Mouse (Mus musculus) liver (tissue): ENCODE measurements at regions not wholly inside any gene's neighbourhood (a gene's known extent, or its start where the extent isn't known, plus 50 kb on each side); places are given as distances from the start of the nearest gene placed in this dataset.

Experiments used
- DNase-seq: peaks from one replicate; pipeline ENCODE4 v3.0.0-alpha.2; 2020; ENCODE audit warnings: mixed read lengths

DNA sequence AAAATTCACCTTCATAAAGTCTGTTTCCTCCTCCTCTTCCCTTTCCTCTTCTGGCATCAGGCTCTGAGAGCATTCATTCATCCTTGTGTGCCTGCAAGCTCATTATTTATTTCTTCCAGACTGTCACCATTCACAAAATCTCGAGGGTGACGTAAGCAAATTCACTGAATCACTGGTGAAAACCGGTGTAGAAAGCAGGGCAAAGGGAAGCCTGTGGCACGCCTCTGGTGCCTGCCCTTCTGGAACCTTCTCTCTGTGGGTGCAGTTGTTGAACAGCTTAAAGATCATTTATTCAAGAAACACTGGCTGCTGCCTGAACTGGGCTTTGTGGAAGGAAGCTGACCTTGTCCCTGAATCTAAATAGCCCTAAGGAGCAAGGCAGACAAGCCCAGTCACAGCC, 177.0 kb downstream of the Slc38a4 start:
- DNase-seq = no peak

DNA sequence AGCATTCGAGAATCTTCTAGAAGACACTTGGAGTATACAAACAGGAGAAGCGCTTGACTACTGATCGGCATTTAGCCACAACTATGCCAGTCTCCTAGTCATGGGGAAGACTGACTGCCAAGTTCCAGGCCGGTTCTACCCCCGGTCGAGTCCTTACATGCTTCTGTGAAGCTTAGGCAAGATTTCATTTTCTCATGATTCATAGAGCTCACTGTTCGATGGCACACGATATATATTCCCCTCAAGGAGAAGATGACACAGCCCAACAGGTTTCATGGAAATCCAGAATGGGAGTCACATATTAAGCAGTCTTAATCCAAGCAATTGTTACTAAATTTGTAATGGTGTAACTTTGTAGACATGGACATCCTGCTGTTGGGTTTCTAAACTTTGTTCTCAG, 177.8 kb downstream of the Slc38a4 start:
- no peak for DNase-seq

- no peak for DNase-seq
Observed at GRCm38 (mm10) chr15:96877271-96877670, 177.7 kb upstream of the Slc38a2 start.

GRCm38 (mm10) chr15:96874145-96874544, 174.6 kb upstream of the Slc38a2 start:
- peak; percentile 13 for DNase-seq

- no peak for DNase-seq
Observed at GRCm38 (mm10) chr15:96873562-96873961, 174.0 kb upstream of the Slc38a2 start.

- no peak for DNase-seq
Observed at GRCm38 (mm10) chr15:96873126-96873525, 173.6 kb upstream of the Slc38a2 start.

DNA sequence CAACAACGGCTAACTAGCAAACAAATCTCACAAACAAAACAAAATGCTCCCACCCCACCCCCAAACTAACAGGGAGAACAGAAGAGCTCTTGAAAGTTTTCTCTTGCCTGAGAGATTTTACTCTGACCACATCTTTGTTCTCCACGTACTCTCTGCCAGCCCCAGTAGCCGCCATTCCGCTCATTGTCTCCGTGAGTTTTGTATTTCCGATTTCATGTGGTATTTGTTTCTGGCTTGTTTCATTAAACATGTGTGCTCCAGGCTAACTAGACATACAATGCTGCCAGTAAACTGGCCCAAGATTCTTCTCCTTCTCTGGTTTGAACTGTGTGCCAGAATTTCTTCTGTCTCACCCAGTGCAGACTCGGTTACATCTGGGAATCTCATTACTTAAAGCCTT, 168.2 kb upstream of the Slc38a2 start:
- no peak for DNase-seq

- no peak for DNase-seq
Observed at GRCm38 (mm10) chr15:96865932-96866331, 166.4 kb upstream of the Slc38a2 start.

GRCm38 (mm10) chr15:96857709-96858108, 158.2 kb upstream of the Slc38a2 start:
- no peak for DNase-seq

DNA sequence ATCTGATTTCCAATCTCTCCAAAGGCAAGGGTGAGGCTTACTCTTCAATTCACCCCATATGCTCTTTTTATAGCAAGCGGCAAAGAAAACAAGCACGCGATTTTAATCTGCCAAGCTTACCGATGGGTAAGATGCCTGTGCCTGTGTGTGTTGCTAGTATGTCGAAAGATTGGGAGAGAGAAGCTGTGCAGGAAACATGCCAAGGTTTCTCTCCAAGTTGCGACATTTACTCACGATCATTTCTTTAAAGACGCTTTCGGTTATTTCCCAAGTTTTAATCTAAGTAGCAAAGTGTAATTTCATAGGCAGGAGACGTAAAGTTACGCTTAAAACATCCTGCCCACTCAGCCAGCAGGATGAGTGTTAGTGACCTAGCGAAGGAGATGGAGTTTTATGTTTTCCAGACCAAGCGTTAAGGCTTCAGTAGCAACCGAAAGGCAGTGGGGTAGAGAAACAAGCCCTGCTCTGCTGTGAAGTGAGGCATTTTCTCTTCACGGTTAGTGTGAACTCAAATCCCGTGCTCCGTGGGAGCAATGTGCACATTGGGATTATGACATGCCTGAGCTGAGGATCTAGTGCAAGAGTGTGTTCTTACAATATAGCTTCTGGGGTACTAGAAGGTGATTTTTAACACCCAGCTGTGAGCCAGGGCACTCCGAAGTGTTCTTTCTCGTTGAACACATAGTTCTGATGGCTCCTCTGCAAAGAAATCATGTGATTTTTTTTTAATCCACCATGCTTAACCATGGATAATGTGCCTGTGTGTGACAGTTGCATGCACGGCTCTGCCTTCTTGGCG, 152.6 kb upstream of the Slc38a2 start:
- DNase-seq = no peak

DNA sequence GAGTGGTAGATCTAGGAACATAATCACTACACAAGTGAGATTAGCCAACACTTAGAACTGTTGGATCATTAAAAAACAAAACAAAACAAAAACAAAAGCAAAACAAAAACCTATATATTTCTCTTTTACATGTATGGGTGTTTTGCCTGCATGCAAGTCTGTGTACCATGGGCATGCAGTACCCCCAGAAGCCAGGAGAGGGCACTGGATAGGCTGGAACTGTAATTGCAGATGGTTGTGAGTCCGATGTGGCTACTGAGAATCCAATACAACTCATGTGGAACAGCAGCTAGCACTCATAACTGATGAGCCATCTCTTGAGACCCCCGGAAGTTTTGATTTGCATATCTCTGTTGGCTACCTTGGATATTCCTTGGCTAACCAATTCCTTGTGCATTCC, 148.6 kb upstream of the Slc38a2 start:
- DNase-seq = peak; percentile 47

DNA sequence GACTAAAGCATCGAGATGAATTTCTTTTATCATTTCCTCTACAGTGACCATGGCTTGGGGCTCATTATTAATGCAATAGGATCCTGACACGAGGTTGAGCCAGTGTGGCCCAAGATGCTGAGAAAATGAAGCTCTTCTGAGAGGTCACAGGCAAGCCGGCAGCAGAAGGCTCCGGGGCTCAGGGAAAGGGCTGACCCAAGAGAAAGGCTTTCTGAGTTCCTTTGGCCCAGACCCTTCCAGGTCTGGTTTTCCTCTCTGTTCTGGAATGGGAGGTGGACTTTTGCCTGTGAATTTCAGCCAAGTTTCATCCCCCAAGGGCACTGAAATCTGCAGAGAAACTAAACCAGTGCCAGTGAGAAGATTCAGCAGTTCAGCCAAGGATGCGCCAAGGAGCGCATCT, 145.7 kb upstream of the Slc38a2 start:
- no peak for DNase-seq

- DNase-seq = no peak
Observed at GRCm38 (mm10) chr15:96844290-96844689, 144.8 kb upstream of the Slc38a2 start.

DNA sequence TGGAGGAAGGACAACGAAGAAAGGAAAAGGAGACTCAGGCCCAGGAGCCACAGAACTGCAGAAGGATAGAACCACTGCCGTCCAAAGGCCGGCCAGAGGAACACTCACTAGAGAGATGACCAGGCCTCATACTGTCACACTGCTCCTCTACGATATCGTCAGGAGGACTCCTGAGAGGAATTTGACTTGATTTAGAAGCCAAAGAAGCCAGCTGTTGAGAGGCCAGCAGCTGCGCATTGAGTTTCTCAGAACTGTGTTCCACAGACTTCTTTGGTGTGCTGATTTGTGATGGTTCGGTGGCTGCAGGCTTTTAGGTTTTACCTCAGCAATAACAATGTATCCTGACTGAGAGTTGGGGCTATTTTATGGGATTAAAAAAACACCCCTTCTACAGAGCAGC, 144.1 kb upstream of the Slc38a2 start:
- no peak for DNase-seq

DNA sequence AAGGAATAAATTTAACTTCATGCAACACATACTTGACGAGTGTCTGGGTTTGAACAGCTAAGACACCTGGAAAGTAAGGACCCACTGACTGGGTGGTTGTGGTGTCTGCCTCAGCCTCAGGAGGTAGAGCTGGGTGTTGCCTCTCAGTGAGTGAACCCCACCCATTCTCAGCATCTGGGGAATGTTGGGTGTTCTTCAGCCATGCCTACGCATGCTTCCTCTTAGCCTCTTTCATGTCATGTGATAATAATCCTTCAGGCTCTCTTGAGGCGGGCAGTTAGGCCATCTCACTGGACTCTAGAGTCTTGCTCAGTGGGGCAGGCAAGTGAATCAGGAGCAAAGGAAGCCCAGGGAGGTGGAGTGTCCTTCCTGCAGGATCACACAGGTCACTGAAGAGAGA, 143.4 kb upstream of the Slc38a2 start:
- no peak for DNase-seq

DNA sequence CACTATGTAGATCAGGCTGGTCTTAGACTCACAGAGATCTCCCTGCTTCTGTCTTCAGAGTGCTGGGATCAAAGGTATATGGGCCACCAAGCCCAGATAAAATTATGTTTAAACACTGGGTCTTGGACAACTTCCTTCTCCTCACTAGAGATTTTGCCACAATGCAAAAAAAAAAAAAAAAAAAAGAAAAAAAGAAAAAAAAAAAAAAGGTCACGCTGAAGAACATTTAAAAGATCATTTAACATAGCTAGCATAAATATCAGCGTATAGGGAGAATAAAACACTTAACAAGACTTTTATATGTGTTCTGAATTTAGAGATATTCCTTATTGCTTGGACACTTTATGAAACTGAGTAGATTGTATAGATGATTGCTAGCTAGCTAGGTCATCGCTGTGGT, 137.1 kb upstream of the Slc38a2 start:
- no peak for DNase-seq

DNA sequence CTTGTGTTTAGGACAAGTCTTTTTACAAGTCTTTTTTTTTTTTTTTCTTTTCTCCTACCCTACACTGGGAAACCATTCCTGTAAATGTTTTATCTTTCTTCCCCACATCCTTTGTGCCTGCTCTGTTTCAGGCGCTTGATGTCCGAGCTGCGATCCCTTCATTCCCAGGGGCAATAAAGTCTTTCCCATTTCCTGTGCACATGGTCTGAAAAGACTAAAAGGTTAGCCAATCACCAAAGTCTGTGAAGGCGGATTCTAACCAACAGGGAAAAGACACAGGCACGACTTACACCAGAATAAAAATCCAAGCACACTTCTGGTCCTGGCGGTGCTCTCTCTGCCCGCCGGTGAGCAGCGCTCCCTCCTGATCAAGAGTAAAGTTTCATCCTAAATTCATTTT, 135.3 kb upstream of the Slc38a2 start:
- no peak for DNase-seq

DNA sequence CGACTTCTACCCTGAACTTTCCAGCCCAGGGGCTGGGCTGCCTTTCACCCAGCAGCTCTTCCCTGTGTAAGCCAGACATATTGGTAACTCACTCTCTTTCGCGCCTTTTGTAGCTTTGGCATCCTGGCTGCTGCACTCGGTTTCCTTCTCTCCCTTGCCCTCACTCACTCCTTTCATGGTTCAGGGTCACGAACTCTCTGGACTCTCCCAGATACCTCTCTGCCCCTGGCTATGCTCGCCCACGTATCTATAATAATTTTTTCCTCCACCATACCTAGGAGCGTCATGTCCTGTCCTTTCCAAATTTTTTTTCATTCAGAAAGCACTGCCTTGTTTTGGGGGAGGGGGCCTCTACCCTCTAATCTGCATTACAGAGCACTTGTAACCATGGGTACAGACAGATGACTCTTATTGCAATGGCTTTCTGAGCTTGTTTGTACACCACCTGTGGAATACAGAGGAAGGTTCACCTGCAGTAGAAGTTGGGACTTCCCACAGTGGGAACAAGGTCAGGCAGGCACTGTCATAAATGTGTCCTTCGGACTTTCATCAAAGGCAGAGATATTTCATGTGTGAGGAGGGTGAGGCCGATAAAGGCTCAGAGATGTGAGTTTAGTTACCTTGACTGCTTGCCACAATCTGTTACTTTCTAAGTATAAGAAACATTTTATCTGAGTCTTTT, 134.8 kb upstream of the Slc38a2 start:
- DNase-seq = no peak

DNA sequence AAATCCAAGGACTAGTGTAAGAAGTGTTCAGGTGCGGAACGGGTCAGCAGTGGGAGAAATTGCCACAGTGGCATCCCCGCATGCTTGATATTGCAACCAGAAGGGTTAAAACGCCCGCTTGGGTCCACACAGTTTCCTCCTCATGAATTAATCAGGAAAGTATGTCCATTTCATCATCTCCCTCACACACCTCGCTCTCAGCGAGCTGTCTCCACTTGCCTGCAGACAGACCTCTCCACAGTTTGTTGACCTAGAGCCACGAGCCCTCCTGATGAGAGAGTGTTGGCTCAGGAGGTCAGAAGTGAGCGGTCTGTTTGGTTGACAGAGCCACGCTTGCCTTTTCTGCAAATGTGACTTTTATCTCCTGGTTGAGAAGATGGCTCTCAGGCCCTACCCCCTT, 132.9 kb upstream of the Slc38a2 start:
- DNase-seq = peak; percentile 21

DNA sequence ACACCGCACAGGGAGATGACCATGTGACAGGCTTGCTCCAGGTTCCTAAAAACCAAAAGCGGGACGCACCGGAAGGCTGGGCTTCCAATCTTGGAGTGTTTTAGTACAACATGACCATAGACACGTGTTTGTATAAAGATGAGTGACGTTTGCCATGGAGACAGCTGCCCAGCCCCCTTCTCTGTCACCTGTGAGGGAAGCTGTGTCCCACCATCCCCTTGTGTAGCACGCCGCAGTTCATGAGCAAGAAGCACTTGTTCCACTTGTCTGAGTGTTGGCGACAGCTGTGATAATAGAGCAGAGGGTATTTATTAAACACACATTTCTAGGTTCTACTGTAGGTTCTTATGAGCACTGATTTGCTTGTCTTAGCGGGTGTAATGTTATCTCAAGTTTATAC, 131.7 kb upstream of the Slc38a2 start:
- no peak for DNase-seq

DNA sequence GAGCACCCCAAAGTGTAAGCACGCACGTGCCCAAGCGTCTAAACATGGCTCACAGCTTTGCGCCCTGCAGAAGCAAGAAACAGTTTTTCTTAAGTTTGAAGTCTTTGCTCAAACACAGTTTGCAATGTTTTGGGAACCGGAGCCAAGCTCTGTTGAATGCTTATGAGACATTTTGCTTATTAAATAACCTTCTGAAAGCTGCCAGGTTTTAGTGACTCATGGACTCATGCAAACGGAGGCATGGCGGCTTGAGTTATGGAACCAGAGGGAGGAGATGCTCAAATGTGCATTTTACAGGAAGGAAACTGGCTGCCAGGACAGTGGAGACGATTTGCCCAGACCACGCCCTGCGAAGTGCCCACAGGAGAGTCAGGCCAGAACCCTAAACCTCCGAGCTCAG, 131.0 kb upstream of the Slc38a2 start:
- no peak for DNase-seq

- DNase-seq = no peak
Observed at GRCm38 (mm10) chr15:96829941-96830340, 130.4 kb upstream of the Slc38a2 start.

- no peak for DNase-seq
Observed at GRCm38 (mm10) chr15:96828681-96829080, 129.2 kb upstream of the Slc38a2 start.

- DNase-seq = no peak
Observed at GRCm38 (mm10) chr15:96827931-96828330, 128.4 kb upstream of the Slc38a2 start.

DNA sequence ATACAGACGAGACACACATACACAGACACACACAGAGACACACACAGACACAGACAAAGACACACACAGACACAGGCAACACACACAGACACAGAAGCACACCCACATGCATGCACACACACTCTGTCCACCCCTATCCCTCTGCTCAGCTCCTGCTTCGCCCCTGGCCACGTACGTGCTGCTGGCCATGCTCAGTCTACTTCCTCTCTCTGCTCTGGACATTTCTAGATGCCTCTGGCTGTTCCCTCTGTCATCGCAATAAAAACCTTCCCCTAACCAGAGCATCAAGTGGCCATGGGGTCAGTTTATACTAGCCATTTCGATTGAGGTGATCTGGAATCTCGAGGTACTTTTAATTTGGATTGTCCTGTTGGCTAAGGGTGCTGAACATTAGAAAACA, 118.9 kb upstream of the Slc38a2 start:
- no peak for DNase-seq
